Mouse (Mus musculus): ENCODE results near the gene Glt1d1. TPM values are rescaled to one million over a fixed set of nuclear protein-coding genes. Genes with fewer than 3 reads are reported as not detected.

Gene Glt1d1
- polyA plus RNA-seq, 1 experiment from 2014 or later, result 0.91 TPM

- H3K4me3 ChIP-seq, result peak overlapping the region; percentile 12; the same call in 1 of the 2 replicates
Measured at GRCm38 (mm10) chr5:127751262-127751975, 119.4 kb downstream of the Glt1d1 start.

GRCm38 (mm10) chr5:127755594-127755993, 123.5 kb downstream of the Glt1d1 start:
- WGBS, result 72% methylated on average over 4 of the region's 4 CpGs
- no peak overlapping the region for H3K27ac ChIP-seq
- no peak overlapping the region for H3K9ac ChIP-seq
- H3K4me1 ChIP-seq, result peaks cover 14% of the 10 kb centered on the region
- no peak overlapping the region for H3K4me3 ChIP-seq
- no peak overlapping the region for H3K4me2 ChIP-seq
- H3K9me3 ChIP-seq, result no peaks in the 10 kb centered on the region
- ATAC-seq (ENCODE audit: insufficient number of reproducible peaks, insufficient read depth, low FRiP score, low TSS enrichment, low read depth), result no peak
- H3K36me3 ChIP-seq, result no peaks in the 10 kb centered on the region
- H3K27me3 ChIP-seq, result no peaks in the 10 kb centered on the region

More at GRCm38 (mm10) chr5:127751262-127751975, 119.4 kb downstream of the Glt1d1 start:
- Histone ChIP-seq H3K27me3 (no peaks in the 10 kb centered on the region), H3K4me1 (peaks cover 14% of the 10 kb centered on the region), H3K9me3 (no peaks in the 10 kb centered on the region), H3K27ac (no peak overlapping the region), H3K9ac (peak overlapping the region; percentile 40; the same call in 1 of the 2 replicates), H3K36me3 (no peaks in the 10 kb centered on the region), H3K4me2 (peak overlapping the region; percentile 39)
- ATAC-seq (ENCODE audit: insufficient number of reproducible peaks, insufficient read depth, low FRiP score, low TSS enrichment, low read depth), result peak; percentile 10; the same call in 1 of the 2 replicates
- 9% methylated on average over 20 of the region's 20 CpGs for WGBS

- H3K4me3 ChIP-seq, result no peak overlapping the region
- no peaks in the 10 kb centered on the region for H3K27me3 ChIP-seq
- peaks cover 10% of the 10 kb centered on the region for H3K4me1 ChIP-seq
- no peak overlapping the region for H3K9ac ChIP-seq
- no peaks in the 10 kb centered on the region for H3K36me3 ChIP-seq
- H3K9me3 ChIP-seq, result no peaks in the 10 kb centered on the region
- no peak overlapping the region for H3K27ac ChIP-seq
- H3K4me2 ChIP-seq, result no peak overlapping the region
- no peak for ATAC-seq (ENCODE audit: insufficient number of reproducible peaks, insufficient read depth, low FRiP score, low TSS enrichment, low read depth)
- WGBS, result 85% methylated on average over 3 of the region's 3 CpGs
Measured at GRCm38 (mm10) chr5:127756011-127756410, 123.9 kb downstream of the Glt1d1 start.

- H3K4me2 ChIP-seq, result no peak overlapping the region
- H3K27me3 ChIP-seq, result no peaks in the 10 kb centered on the region
- H3K4me1 ChIP-seq, result peaks cover 1% of the 10 kb centered on the region; the same call in 1 of the 2 replicates
- no peak overlapping the region for H3K4me3 ChIP-seq
- WGBS, result 90% methylated on average over 4 of the region's 4 CpGs
- H3K9me3 ChIP-seq, result no peaks in the 10 kb centered on the region
- no peaks in the 10 kb centered on the region for H3K36me3 ChIP-seq
- H3K27ac ChIP-seq, result no peak overlapping the region
- no peak for ATAC-seq (ENCODE audit: insufficient number of reproducible peaks, insufficient read depth, low FRiP score, low TSS enrichment, low read depth)
- no peak overlapping the region for H3K9ac ChIP-seq
Measured at GRCm38 (mm10) chr5:127756671-127757423, 124.8 kb downstream of the Glt1d1 start.

- Histone ChIP-seq H3K4me3 (no peak overlapping the region), H3K4me2 (no peak overlapping the region), H3K27ac (no peak overlapping the region), H3K36me3 (no peaks in the 10 kb centered on the region), H3K9me3 (no peaks in the 10 kb centered on the region), H3K9ac (no peak overlapping the region), H3K4me1 (no peaks in the 10 kb centered on the region), H3K27me3 (no peaks in the 10 kb centered on the region)
- WGBS, result 68% methylated on average over 4 of the region's 4 CpGs
- no peak for ATAC-seq (ENCODE audit: insufficient number of reproducible peaks, insufficient read depth, low FRiP score, low TSS enrichment, low read depth)
Measured at GRCm38 (mm10) chr5:127758576-127758975, 126.5 kb downstream of the Glt1d1 start.

Other genes with a start within 250 kb of the Glt1d1 start
- gene Slc15a4, start 635 bp downstream of the Glt1d1 start, polyA plus RNA-seq (2015; fragmentation: Nextera tagmentation; extraction: Ambion mirVana), result 22.5 and 22.8 TPM in 2 replicates